Mouse (Mus musculus) neutrophil, adult 65 days (primary cell): ENCODE measurements around the gene Smad5. TPM values are rescaled to one million over a fixed set of nuclear protein-coding genes. Genes with fewer than 3 reads are reported as not detected.

ENCODE experiments used
- total RNA-seq: library from RNA; stranded (reverse); gene quantifications from 2 replicates; pipeline ENCODE4 v1.2.4, GENCODE M21; 2023

Smad5 gene
- 7.2 and 9.3 TPM in 2 replicates for total RNA-seq

DNA sequence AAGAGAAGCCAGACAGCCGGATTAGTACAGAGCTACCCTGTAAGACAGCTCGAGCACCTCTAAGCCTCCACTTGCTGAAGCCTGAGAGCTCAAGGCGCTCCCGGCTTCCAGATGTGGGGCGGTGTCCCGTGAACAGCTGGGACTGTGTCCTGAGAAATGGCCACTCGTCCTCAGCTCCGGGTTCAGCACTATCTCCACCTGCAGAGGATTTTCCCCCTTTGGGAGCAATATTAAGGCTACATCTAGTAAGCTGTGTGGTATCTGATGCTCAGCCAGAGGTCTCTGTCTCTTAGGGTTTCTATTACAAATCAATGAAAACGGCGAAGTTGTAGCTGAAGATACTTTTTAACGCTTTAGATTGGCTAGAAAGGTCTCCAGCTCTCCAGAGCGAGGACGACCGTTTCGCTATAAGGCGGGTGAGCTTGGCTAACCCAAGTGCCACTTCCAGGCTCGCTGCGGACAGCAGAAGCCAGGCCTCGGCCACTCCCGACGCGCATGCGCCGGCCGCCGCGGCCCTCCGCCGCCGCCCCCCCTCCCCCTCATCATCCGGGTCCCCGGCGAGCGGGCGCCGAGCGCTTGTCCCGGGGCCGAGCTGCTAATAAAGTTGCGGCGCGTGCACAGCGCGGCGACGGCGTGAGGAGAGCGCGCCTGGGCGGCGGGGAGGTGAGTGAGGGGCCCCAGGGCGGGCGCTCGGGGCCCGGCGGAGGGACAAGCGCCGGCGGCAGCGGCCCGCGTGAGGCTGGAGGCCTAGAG lies at the start of gene Smad5:
Gene Smad5, plus strand, starts transcription at position 542 of the 753 bp plus-strand sequence.

DNA sequence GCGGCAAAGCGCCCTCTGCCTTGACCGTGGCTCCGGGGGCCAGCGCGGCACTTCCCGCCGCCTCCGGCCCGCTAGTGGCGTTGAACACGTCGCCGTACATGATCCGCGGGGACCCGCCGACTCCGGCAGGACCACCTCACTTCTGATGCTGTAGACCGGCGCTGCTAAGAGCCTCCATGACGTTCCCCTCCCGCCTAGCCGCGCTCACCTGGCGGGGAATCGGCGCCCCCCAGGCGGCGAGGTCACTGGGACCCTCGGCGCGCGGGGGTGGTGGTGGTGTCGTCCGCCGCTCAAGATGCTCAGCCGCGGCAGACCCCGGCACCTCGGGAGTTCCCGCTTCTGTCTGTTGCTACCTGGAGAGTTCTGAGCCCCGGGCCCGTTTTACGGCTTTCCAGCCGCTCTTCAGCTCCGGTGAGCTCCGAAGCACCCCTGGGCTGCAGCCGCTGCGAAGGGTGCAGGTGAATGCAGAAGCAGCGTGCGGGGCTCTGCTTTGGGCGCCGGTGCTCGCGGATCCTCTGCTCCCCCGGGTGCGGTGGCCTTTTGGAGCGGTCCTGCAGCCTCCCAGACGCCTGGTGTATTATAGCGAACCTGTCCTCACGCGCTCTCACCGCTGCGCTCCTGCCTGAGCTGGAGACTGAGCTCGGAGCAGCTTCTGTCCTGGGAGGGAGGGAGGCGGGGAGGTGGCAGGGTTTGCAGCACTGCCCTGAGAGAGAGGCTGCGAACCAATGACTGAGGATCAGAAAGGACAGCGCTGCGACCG lies 50.6 kb downstream of the Smad5 start, which contains the start of gene Gm45623:
Gene Gm45623, minus strand, starts transcription at position 636 of the 760 bp plus-strand sequence.

Other genes starting within 250 kb of the Smad5 start
- not detected in 2 replicates for gene Il9, start 220.8 kb upstream of the Smad5 start, total RNA-seq
- 0.25 and 0.73 TPM in 2 replicates for gene Fbxl21, start 180.5 kb upstream of the Smad5 start, total RNA-seq
- not detected in 2 replicates for gene Lect2, start 154.5 kb upstream of the Smad5 start, total RNA-seq
- 382 and 386 TPM in 2 replicates for gene Tgfbi, start 93.5 kb upstream of the Smad5 start, total RNA-seq
- not detected in 2 replicates for gene Gm45623, start 50.8 kb downstream of the Smad5 start, total RNA-seq
- gene Trpc7, start 193.0 kb downstream of the Smad5 start, total RNA-seq = not detected in 2 replicates